Mouse (Mus musculus) G1E (cell line): Measurements from ENCODE around the gene Cyb5d1.

Source experiments
- CTCF ChIP-seq: IDR thresholded peaks from 2 replicates; pipeline ENCODE4 v1.5.1; 2012; ENCODE audit warnings: low read depth, low read length, inconsistent platforms, mixed read lengths
- GATA1 ChIP-seq: IDR thresholded peaks from 2 replicates; pipeline ENCODE4 v1.6.1; 2012; ENCODE audit warnings: borderline replicate concordance, low read length, inconsistent platforms, mixed read lengths
- TAL1 ChIP-seq: conservative IDR thresholded peaks from 2 replicates; pipeline ENCODE4 v1.6.1; 2012; ENCODE audit warnings: low read depth, low read length, inconsistent platforms, mixed read lengths

- no peak for TF ChIP-seq CTCF
- TF ChIP-seq GATA1 = no peak
- no peak for TF ChIP-seq TAL1
These were observed 1.3 kb upstream of the Cyb5d1 start for GRCm38 (mm10) chr11:69396772-69397171.
